Mouse (Mus musculus): ENCODE measurements around the gene Aaed1.

Aaed1 gene

DNA sequence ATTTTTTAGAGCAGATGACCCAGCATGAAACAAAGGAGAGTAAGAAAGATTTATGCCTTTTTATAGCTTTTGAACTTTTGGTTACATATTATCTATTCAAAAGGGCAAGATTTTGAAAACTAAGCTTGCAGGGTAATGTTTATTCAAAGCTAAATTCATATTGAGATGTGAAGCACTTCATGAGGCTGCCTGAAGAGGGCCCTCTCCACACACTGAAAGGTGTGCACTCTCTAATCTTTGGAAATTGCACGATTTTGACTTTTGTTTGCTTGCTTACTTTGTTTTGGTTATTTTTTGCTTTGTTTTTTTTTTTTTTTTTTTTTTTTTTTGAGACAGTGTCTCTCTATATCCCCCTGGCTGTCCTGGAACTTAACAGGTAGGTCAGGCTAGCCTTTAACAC, 62.1 kb downstream of the Aaed1 start:
- no peak for DNase-seq (ENCODE audit: low spot score)

DNA sequence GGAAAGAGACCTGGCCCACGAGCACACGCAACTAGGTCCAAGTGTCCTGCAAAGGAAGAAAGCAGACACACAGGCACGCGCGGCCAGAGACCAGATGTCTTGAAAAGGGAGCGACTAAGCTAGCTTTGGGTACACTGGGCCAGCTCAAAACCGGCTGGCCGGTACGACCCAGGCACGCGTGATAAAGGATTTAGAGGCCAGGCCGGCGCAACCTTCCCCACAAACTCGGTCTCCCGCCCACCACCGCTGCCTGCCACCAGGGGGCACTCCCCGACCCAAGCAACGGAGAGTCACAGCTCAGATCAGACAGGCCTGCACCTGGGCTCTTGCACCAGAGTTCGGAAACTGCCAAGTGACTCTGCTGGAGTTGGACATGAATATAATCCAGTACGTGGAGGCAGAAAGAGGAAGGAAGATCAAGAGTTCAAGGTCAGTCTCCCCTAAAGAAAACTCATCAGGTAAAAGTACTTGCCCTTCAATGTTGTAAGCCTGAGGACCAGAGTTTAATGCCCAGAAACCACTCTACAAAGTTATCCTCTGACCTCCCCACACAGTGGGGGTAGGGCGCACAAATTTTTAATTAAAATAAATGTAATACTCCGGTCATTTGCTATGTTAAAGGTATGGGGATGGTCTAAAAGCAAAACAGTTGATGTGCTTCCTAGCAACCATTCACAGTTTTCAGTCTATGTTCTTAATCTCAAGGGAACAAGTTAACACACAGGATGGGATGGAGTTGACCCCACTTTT, 63.6 kb downstream of the Aaed1 start:
- DNase-seq (ENCODE audit: low spot score) = peak; percentile 75

DNA sequence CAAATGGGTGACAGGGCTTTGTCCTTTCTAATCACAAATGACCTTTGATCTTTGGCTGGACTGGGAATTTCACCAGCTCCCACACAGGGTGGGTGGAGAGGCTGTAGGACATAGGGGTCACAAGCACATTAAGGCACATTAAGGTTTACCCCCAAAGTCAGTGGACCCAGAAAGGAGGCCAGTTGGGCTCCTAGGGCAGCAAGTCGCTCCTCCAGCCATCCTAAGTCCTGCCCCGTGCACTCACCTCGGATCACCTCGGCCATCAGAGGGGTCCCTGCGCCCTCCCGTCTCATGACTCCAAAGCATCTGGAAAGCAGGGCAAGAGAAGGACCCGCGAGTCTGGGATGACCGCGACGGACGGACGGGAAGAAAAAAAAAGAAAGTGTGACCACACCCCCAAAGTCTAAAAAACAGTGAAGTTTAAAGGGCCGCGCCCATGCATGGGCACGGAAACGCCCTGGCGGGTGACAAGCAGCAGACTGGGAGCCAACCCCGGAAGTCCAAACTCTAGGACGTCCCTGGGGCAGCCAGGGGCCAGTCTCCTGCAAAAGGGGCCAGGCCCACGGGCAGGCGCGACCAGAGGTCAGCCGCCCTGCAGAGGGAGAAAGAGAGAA, 64.2 kb downstream of the Aaed1 start:
- DNase-seq (ENCODE audit: low spot score) = peak; percentile 65

DNA sequence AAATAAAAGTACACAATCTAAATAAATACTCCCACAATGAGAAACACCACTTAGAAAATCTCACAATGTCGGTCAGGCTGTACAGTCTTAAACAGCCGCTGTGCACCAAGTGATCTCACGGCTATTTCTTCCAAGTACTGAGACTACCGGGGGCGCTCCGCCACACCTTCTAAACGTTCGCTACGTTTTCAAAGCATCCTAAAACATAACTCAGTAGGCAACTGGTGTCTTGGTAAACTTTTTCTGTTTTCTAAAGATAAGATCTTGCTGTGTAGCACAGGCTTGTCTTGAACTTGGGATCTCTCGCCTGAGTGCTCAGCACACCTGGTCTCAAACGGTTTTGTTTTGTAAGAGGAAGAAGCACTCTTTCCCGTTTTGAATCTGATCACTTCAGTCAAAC, 66.4 kb downstream of the Aaed1 start:
- DNase-seq (ENCODE audit: low spot score) = no peak

DNA sequence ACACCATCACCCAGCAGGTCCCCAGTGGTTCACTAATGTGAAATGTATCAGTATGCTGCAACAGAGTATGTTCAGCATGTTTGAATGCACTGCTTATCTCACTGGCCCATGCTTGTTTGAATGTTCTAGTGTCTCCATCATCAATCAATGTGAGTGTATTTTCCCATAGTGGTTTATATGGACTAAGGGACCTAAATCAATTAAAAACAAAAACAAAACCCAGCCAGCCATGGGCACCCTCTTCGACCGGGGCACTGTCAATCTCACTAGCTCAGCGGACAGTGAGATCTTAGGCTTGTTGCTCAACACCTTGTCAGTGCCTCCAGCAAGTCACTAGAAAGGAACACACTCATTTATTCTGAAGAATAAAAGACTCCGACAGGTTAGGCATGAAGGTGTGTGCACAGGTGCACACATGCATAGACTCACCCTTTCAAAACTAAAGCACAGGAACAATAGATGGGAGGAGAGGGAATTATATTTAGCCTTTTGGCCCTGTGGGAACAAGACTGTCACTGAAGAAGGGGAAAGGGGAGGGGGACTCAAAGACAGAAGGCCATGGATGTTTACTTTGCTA, 67.7 kb downstream of the Aaed1 start:
- no peak for DNase-seq (ENCODE audit: low spot score)

DNA sequence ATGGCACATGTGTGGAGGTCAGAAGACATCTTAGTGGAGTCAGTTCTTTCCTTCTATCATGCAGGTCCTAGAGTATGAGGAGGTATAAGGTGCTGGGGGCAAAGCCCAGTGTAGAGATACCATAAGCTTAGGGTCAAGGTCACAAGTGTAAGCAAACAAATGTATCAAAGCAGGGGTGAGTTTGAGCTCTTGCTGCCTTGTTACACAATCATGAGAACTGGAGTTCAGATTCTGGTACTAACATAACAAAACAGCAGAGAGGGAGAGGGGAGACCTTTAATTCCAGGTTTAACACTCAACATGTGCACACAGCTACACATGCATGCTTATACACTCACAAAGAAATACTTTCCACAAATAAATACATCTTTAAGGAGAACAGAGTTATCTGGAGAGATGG, 69.8 kb downstream of the Aaed1 start:
- DNase-seq (ENCODE audit: low spot score) = no peak

DNA sequence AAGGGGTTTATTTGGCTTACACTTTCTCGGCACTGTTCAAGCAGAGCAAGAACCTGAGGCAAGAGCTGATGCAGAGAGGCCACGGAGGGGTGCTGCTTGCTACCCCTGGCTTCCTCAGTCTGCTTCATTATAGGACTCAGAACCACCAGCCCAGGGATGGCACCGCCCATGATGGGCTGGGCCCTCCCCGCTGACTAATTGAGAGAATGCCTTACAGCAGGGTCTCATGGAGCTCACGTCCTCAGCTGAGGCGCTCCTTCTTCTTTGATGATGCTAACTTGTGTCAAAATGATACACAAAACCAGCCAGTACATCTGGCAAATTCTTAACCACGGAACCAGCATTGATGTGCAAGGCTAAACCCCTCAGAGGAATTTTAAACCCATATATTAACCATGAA, 71.9 kb downstream of the Aaed1 start:
- DNase-seq (ENCODE audit: low spot score) = no peak

DNA sequence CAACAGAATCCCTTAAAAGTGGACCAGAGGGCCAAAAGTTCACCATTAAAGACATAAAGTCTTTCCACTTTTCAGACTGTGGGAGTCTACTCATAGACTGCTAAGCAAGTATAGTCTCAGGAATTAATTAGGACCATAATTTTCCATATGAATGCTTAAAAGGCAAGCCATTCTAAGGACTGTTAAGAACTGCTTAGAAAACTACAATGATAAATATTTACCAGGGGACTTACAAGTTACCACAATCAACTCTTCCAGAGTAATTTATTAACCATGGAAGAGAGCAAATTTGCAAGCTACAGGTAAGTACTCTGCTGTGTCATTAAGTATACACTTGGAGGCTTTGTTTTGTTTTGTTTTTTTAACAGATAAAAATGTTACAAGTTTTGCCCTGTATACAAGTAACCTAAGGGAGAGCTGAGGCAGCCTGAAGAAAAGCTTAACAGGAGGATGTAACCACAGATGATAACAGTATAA, 74.8 kb downstream of the Aaed1 start:
- DNase-seq (ENCODE audit: low spot score) = no peak

DNA sequence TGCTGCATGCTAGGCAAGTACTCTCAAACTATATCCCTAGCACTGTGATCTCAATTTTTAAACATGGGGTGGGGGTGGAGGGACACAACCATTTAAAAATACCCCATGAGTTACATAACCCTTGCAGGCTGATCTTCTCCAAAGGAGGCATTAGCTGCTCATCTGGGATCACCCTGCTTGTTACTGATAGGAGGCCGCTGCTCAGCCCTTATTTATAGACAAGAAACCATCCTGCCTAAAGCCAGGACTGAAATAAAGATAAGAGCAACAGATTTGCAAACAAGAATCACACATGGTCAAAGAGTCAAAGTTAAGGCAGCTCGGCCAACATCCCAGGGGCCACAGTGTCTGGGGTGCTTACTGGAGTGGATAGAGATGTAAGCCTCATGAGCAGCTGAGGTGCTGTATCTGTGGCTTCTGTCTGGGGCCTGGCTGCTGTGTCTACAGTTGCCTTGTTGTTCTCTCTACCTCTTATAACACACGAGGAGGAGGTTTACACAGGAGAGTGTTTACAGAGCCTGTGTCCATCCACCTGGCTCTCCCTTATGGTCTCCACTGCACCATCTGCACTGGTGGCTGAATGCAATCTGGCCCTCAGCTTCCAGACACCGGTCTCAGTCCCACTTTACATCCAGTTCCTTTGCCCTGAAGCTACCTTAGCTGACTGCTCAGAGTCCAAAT, 75.4 kb downstream of the Aaed1 start:
- no peak for DNase-seq (ENCODE audit: low spot score)

DNA sequence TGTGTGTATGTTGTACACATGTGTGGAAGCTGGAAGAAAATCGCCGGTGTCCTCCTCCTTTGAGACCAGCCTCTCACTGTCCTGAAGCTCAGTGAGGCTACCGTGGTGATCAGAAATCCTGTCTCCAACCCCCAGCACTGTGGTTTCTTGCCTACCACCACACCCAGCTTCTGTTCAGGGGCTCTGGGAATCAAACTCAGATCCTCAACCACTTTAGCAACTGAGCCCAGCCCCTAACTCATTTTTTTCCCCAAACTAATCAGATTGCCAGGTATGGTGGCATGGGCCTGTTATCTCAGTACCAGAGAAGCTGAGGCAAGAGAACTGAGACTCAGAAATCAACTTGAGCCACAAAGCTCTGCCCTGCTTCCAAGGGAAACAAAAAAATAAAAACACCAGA, 76.7 kb downstream of the Aaed1 start:
- DNase-seq (ENCODE audit: low spot score) = no peak

DNA sequence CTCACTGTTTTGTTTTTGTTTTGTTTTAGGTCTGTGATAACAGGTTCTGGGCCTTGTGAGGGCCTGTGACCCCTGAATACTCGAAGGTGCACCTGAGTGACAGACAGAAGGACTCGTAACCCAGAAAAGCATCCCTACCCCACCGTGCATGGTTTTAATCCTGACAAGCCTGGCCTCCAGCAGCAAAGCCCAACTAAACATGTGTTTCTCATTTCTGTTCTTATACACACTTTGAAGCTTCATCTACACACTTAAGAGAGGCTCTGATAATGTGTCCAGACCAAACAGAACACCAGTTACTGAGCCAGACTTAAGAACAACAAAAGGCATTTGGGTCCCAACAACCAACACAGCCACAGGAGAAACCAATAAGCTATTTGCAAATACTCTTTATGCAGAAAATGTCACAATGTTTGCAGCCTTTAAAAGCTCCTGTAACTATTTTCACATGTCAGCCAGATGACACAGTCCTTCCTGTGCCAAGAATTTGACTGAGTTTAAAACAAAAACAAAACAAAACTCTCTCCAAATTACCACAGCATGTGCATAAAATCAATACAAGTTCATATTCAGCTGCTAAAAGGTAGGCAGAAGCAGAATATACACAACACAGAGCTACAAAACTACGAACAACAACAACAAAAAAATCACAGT, 77.3 kb downstream of the Aaed1 start:
- DNase-seq (ENCODE audit: low spot score) = no peak

DNA sequence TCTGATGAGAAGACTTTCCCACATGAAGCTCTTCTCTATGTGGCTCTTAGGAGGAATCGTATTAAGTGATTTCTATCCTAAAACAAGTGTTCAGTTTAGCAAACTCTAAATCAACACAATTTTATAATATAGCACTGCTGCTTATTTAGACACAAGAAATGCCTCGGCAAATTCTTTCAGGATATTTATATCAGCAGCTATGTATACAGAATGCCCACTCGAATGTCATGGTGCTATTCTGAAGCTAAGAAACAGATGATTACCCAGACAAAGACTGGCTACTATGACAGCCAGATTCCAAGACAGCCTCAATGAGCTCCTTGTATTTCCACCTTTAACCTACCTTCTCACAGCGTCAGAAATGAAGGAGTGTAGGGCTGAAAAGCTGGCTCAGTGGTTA, 79.4 kb downstream of the Aaed1 start:
- DNase-seq (ENCODE audit: low spot score) = no peak

DNA sequence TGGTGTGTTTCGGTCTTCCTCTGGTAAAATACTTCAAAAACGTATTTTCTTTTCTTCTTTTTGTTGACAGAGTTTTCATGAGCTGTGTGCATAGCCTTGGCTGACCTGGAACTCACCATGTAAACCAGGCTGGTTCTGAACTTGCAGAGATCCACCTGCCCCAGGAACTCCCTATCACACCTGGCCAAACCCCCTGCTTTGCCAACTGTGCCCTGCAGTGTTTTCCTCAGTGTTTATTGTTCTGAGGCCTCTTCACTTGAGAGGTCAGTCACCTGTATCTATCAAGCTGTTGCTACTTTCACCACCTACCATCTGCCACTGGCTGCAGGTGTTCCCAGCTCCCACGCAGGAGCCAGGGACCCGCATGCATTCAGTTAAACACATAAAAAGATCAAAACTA, 85.8 kb downstream of the Aaed1 start:
- no peak for DNase-seq (ENCODE audit: low spot score)

DNA sequence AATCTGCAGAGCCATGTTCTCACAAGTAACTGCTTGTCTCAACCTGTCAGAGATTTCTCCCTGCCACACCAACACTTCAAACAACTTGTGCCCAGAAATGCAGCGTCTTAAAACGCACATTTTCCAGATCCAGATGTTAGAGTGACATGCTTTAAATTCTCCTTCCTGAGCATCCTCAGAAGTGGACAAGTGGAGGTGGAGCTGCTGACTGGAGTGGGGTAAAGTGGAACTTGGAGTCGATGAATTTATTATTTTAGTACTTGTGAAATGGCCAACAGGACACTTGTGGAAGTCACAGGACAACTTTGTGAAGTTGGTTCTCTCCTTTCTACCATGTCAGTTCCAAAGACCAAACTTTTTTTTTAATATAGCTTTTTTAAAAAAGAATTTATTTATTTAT, 86.8 kb downstream of the Aaed1 start:
- DNase-seq (ENCODE audit: low spot score) = no peak
